Mouse (Mus musculus): Measurements from ENCODE around the gene Dhrs7b.

Dhrs7b gene

GRCm38 (mm10) chr11:60902001-60902400 lies 71.6 kb downstream of the Dhrs7b start:
- DNase-seq = peak in 1 of 2 experiments; percentile 15

GRCm38 (mm10) chr11:60902486-60902885 lies 72.1 kb downstream of the Dhrs7b start:
- no peak for DNase-seq

GRCm38 (mm10) chr11:60903661-60904061 lies 73.2 kb downstream of the Dhrs7b start:
- DNase-seq = peak; percentile 48 to 69

- DNase-seq = peak; percentile 65 to 70
These were observed 75.1 kb downstream of the Dhrs7b start for GRCm38 (mm10) chr11:60905407-60906120.

DNA sequence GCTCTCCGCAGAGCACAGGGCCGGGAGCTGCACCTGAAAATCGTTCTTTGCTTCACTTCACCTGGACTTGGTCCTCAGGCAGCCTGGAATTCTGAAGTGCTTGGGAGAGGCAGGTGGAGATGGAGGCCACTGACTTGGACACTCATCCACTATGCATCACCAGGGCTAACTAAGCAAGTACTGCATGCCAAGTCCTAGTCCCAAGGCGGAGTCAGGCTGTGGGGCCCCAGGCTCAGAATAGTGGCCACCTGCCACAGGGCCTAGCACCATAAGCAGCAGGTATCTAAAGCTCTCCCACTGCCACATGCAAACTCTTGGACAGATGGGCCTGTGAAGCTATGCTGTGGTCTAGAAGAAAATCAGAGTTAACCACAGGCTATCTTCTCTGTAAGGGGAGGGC lies 76.0 kb downstream of the Dhrs7b start:
- DNase-seq = peak; percentile 45 to 52

- DNase-seq = peak in 1 of 2 experiments; percentile 12
These were observed 77.6 kb downstream of the Dhrs7b start for GRCm38 (mm10) chr11:60908073-60908472.

GRCm38 (mm10) chr11:60909626-60910025 lies 79.2 kb downstream of the Dhrs7b start:
- DNase-seq = peak in 1 of 2 experiments; percentile 40

Measured in cerebellum, postnatal 25 days (tissue).